Mouse (Mus musculus): Measurements from ENCODE around the gene Ctbs. TPM values are rescaled to one million over a fixed set of nuclear protein-coding genes. Genes with fewer than 3 reads are reported as not detected.

Ctbs gene
- 0.79 and 0.83 TPM in 2 replicates for polyA plus RNA-seq (2012; rRNA removed; ENCODE audit: low replicate concordance)

DNA sequence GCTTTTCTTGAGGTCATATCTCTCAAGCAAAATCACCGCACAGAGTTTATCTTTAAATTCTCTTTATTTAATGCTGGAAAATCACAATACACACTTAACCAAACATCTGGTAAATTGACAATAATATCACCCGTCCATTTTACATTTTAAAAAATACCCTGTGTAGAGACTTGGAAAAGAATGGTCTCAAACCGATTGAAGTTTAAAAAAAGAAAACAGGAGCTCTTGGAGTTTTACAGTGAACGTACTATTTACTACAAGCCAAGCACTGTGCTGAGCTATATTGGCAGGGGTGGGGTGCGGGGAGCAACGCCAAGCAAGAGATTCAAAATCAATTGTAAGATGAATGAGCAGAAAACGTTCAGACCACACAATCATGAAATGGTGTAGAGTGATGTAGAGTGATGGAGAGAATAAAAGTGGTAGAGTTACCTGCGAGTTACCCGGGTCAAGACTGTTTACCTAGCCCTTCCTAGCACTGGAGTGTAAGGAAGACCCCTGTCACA is at the start of gene Ctbs:
Gene Ctbs (plus strand): TSS at position 51 of the 506 bp plus-strand sequence.

DNA sequence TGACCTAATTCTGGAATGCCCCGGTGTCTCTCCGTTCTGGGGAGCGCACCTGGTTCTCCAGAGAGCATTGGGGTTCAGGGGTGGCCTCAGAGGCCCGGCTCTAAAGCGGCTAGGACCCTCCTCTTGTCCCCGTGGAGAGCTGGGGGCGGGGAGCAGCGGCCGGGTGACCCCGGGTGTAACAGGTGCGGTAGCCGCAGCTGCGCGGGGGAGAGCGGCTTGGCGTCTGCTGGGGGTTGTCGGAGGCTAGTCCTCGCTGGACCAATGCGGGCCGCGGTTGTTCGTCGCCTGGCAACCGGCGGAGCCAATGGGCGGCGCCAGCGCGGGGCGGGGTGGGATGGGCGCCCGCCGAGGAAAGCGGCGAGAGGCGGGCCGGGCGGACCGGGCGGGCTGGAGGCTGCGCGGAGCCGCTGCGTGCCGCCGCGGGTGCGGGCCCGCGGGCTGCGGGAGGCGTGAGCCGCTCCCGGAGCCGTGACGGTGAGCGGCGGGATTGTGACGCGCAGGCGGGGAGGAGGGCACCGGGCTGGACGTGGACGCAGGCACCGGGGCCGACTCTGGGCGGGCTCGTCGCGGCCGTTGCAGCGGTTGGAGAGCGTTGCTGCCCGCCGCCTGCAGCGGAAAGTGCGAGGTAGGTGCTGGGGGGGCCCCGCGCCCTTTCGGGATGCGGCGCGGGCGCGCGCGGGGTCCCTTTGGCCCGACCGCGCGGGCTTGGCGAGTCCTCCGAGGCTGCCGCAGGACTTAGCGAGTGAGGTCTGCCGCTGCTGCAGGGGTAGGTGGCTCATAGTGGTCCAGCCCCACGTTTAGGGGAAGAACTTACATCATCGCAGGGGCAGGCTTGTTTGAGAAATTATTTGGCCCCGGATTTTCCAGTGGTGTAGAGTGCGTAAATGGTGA is 45.0 kb upstream of the Ctbs start, which contains the start of gene Ssx2ip:
Gene Ssx2ip (plus strand): TSS at position 332 of the 891 bp plus-strand sequence.

DNA sequence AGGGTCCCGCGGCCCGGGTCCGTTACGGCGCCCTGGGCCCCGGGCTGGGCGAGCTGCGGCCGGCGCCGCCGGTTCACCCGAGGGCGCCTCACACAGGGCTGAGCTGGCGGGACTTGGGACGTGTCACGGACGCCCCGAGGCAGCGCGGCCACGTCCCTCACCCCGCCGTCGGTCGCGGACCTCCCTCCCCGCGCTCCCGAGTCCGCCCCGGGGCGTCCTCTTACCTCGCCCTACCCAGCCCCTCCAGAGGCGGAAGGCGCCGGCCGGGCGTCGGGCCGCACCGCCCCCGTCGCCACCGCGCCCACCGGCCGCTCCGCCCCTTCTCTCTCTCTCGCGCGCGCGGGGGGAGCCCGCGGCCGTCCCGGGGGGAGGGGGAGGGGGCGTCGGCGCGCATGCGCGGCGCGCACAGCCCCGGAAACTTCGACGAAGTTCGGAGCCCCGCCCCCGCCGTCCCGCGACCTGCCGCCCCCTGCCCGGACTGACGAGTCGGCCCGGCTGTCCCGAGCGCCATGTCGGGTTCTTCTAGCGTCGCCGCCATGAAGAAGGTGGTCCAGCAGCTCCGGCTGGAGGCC is 49.9 kb downstream of the Ctbs start, which contains the start of the genes Spata1 and Gng5:
Gene Spata1 (minus strand): TSS at position 323 of the 572 bp plus-strand sequence.
Gene Gng5 (plus strand): TSS at position 377 of the 572 bp plus-strand sequence.

Other genes starting within 250 kb of the Ctbs start
- 1.1 and 10.3 TPM in 2 replicates for gene Lpar3, start 228.8 kb upstream of the Ctbs start, polyA plus RNA-seq (2012; rRNA removed; ENCODE audit: low replicate concordance)
- 4.0 and 9.2 TPM in 2 replicates for gene Ssx2ip, start 45.2 kb upstream of the Ctbs start, polyA plus RNA-seq (2012; rRNA removed; ENCODE audit: low replicate concordance)
- gene Spata1, start 50.0 kb downstream of the Ctbs start, polyA plus RNA-seq (2012; rRNA removed; ENCODE audit: low replicate concordance): 0.09 TPM in 2 replicates
- gene Gng5, start 50.0 kb downstream of the Ctbs start, polyA plus RNA-seq (2012; rRNA removed; ENCODE audit: low replicate concordance): 501 and 653 TPM in 2 replicates
- 2.0 and 2.1 TPM in 2 replicates for gene Rpf1, start 71.6 kb downstream of the Ctbs start, polyA plus RNA-seq (2012; rRNA removed; ENCODE audit: low replicate concordance)
- not detected in 2 replicates for gene Uox, start 120.6 kb downstream of the Ctbs start, polyA plus RNA-seq (2012; rRNA removed; ENCODE audit: low replicate concordance)
- gene Dnase2b, start 165.8 kb downstream of the Ctbs start, polyA plus RNA-seq (2012; rRNA removed; ENCODE audit: low replicate concordance): not detected in 2 replicates
- not detected in 2 replicates for gene 4930503B20Rik, start 201.5 kb downstream of the Ctbs start, polyA plus RNA-seq (2012; rRNA removed; ENCODE audit: low replicate concordance)
- not detected in 2 replicates for gene Samd13, start 235.8 kb downstream of the Ctbs start, polyA plus RNA-seq (2012; rRNA removed; ENCODE audit: low replicate concordance)

Measured in duodenum, adult 2 months (tissue).